Mouse (Mus musculus) liver, adult 2 months (tissue): ENCODE data around the gene Ppp2r3d. TPM values are rescaled to one million over a fixed set of nuclear protein-coding genes. Genes with fewer than 3 reads are reported as not detected.

ENCODE experiments used
- DNase-seq: peaks from one replicate; pipeline ENCODE4 v3.0.0-alpha.2; 2011; ENCODE audit warnings: low read depth, low spot score; ENCODE audit errors: extremely low read depth
- H3K27ac ChIP-seq: fragments of 200-500 bp; replicated peaks from 2 replicates; pipeline ENCODE4 v1.5.1; 2012; ENCODE audit warnings: low read depth, mild to moderate bottlenecking, control low read depth, inconsistent platforms, low read length; ENCODE audit not compliant: insufficient read depth
- H3K27me3 ChIP-seq: fragments of 200-500 bp; 2 replicates; pipeline ENCODE4 v1.6.1; 2012; ENCODE audit warnings: mild to moderate bottlenecking, moderate library complexity, low read length, inconsistent platforms; ENCODE audit not compliant: control insufficient read depth, insufficient read depth
- H3K36me3 ChIP-seq: fragments of 200-500 bp; 2 replicates; pipeline ENCODE4 v1.6.1; 2012; ENCODE audit warnings: low read length, inconsistent platforms; ENCODE audit not compliant: control insufficient read depth, insufficient read depth
- H3K4me1 ChIP-seq: fragments of 200-500 bp; 2 replicates; pipeline ENCODE4 v1.6.1; 2011; ENCODE audit warnings: low read length; ENCODE audit not compliant: control insufficient read depth, insufficient read depth
- H3K4me3 ChIP-seq: fragments of 200-500 bp; 2 replicates; pipeline ENCODE4 v1.5.1; 2011; ENCODE audit warnings: low read depth, mild to moderate bottlenecking, control low read depth, low read length, moderate library complexity; ENCODE audit not compliant: insufficient read depth
- H3K79me2 ChIP-seq: fragments of 200-500 bp; 2 replicates; pipeline ENCODE4 v1.6.1; 2012; ENCODE audit warnings: inconsistent platforms, mild to moderate bottlenecking, low read length, moderate library complexity; ENCODE audit not compliant: control insufficient read depth, insufficient read depth
- H3K9ac ChIP-seq: fragments of 200-500 bp; 2 replicates; pipeline ENCODE4 v1.6.1; 2012; ENCODE audit warnings: low read depth, mild to moderate bottlenecking, control low read depth, inconsistent platforms, low read length
- CTCF ChIP-seq: fragments of 200-500 bp; IDR thresholded peaks from 2 replicates; pipeline ENCODE4 v1.5.1; 2011; ENCODE audit warnings: low read depth, low read length, control low read depth
- POLR2A ChIP-seq: fragments of 200-500 bp; IDR thresholded peaks from 2 replicates; pipeline ENCODE4 v1.6.1; 2011; ENCODE audit warnings: low read length, control low read depth; ENCODE audit not compliant: insufficient read depth; ENCODE audit errors: extremely low read depth
- WGBS: fragments of 180-500 bp; shearing (Covaris S2); methylation state at CpG from one replicate; pipeline ENCODE4 v1.1.7; 2018; 5-methylcytosine and 5-hydroxymethylcytosine counted together
- polyA plus RNA-seq: library from polyadenylated mRNA; depleted of rRNA; stranded (reverse); fragments of >200 nt; gene quantifications from 2 replicates; pipeline ENCODE4 v1.2.3, GENCODE M21; 2012
- total RNA-seq: library from RNA; depleted of rRNA; stranded (reverse); fragments of >200 nt; gene quantifications from 2 replicates; pipeline ENCODE4 v1.2.3, GENCODE M21; 2014

Gene Ppp2r3d
- total and polyA plus RNA-seq, 2 experiments: 13.7 to 89.4 TPM

DNA sequence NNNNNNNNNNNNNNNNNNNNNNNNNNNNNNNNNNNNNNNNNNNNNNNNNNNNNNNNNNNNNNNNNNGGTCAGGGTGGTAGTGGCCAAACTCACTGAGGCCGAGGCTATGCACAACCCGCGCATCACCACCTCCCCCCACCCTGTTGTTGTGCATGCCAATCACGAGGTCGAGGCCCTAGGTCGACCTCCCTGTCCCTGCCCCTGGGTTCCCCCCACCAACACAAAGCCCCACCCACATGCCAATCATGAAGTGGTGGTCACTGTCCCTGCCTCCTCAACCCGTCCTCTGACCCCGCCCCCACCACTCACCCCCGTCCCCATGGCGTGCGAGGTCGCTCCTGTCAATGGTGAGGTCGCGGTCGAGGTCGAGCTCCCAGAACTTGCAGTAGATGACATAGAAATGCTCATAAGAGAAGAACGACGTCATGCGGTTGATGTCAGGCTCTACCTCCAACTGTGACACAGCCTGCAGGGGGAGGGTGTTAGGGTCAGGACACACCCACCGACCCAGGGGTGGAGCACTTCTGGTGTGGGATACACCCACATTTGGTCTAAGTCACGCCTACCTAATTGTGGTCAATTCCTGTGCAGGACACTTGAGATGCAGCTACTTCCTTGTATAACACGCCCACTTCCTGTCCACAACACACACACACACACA, 37.9 kb downstream of the Ppp2r3d start:
- Histone ChIP-seq H3K27me3 (0 out of 2 replicates have a peak, but pooled peaks cover 3% of the 10 kb centered on the region), H3K27ac (no peak overlapping the region), H3K79me2 (no peaks in the 10 kb centered on the region), H3K9ac (no peak overlapping the region), H3K4me3 (no peak overlapping the region), H3K36me3 (peaks cover 10% of the 10 kb centered on the region; the same call in 1 of the 2 replicates), H3K4me1 (no peaks in the 10 kb centered on the region)
- TF ChIP-seq POLR2A: no peak
- TF ChIP-seq CTCF: no peak
- WGBS: 97% methylated on average over 22 of the region's 22 CpGs
- DNase-seq: no peak

DNA sequence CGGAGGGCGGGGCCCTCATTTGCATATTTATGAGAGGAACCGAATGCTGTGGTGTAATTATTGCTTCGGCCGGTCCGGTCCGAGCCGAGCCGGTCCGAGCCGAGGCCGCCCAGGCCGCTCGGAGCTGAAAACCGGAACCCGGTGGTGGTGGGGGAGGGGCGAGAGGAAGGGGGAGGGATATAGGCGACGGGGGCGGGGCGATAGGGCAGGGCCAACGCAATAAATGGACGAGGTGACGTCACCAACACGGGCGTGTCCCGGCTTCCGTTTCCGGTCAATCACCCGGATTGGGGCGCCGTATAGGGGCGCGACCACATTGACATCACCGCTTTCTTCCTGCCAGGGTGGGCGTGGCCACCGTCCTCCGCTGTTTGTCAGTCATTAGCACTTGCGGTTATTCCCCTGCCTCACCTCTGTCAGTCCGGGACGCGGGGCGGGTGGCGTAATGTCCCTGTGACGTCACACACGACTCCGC, 51.2 kb downstream of the Ppp2r3d start:
- H3K9ac ChIP-seq: peak overlapping the region; percentile 75
- TF ChIP-seq CTCF (no peak), POLR2A (peak; percentile 41; the same call in 1 of the 2 replicates)

DNA sequence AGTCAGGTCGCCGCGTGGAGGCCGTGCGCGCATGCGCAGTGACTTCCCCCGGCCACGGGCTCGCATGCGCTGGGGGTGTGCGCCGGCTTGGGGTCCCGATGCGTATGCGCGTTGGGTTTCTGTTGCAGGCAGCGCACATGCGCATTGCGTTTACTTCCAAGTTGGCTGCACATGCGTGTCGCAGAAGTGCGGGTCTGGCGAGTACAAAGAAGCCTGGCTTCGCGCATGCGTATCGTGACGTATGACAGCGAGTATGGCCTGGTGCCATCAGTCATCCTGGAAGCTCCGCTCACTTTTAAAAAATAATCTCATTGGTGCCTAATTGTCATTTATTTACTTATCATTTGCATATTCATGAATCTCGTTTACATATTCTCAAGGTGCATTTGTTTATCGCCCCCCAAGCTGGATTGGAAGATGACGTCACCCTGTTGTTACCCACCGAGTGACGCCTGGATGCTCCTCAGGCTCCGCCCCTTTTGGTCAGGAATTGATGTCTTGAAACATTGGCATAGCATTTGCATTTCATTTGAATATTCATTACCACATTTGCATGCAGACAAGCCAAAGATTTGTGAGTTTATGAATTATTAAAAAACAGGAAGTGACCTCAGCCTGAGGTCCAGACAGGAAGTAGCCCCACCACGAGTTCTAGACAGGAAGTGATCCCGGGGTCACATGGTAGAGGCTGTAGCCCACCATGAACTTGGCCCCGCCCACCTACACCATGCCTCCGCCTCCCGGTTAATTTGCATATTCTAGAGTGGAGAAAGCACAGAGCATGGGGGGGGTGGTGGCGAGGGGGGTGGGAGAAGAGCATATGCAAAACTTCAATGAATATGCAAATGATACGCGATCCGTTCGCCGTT, 51.9 kb downstream of the Ppp2r3d start:
- Histone ChIP-seq H3K4me1 (no peaks in the 10 kb centered on the region), H3K27ac (peak overlapping the region; percentile 92), H3K36me3 (no peaks in the 10 kb centered on the region), H3K9ac (peak overlapping the region; percentile 79), H3K4me3 (peak overlapping the region; percentile 65), H3K27me3 (no peaks in the 10 kb centered on the region), H3K79me2 (no peaks in the 10 kb centered on the region)
- TF ChIP-seq CTCF: no peak
- no peak for TF ChIP-seq POLR2A
- WGBS: under 1% methylated on average over 48 of the region's 48 CpGs
- DNase-seq: peak; percentile 93

More for the DNA sequence above, 51.2 kb downstream of the Ppp2r3d start:
- Histone ChIP-seq H3K27ac (peak overlapping the region; percentile 92), H3K36me3 (no peaks in the 10 kb centered on the region), H3K4me3 (peak overlapping the region; percentile 65), H3K4me1 (no peaks in the 10 kb centered on the region), H3K27me3 (no peaks in the 10 kb centered on the region), H3K79me2 (no peaks in the 10 kb centered on the region)
- 0% methylated on average over 47 of the region's 47 CpGs for WGBS
- peak; percentile 73 for DNase-seq

GRCm38 (mm10) chr9:124424292-124424541, 52.5 kb downstream of the Ppp2r3d start:
- TF ChIP-seq POLR2A (no peak), CTCF (no peak)
- no peaks in the 10 kb centered on the region for H3K79me2 ChIP-seq
- under 1% methylated on average over 27 of the region's 27 CpGs for whole genome bisulfite sequencing
- H3K36me3 ChIP-seq: no peaks in the 10 kb centered on the region
- no peaks in the 10 kb centered on the region for H3K4me1 ChIP-seq
- peak overlapping the region; percentile 64 for H3K4me3 ChIP-seq
- no peaks in the 10 kb centered on the region for H3K27me3 ChIP-seq
- H3K27ac ChIP-seq: peak overlapping the region; percentile 92
- DNase-seq: no peak
- H3K9ac ChIP-seq: peak overlapping the region; percentile 79

GRCm38 (mm10) chr9:124423552-124424291, 53.0 kb downstream of the Ppp2r3d start:
- no peaks in the 10 kb centered on the region for H3K79me2 ChIP-seq
- no peaks in the 10 kb centered on the region for H3K27me3 ChIP-seq
- peak; percentile 98 for DNase-seq
- peak overlapping the region; percentile 92 for H3K27ac ChIP-seq
- TF ChIP-seq CTCF (no peak), POLR2A (0 out of 2 replicates have a peak, but pooled peaks have one; percentile 5)
- no peaks in the 10 kb centered on the region for H3K4me1 ChIP-seq
- no peaks in the 10 kb centered on the region for H3K36me3 ChIP-seq
- WGBS: under 1% methylated on average over 74 of the region's 74 CpGs
- peak overlapping the region; percentile 81 for H3K9ac ChIP-seq
- peak overlapping the region; percentile 64 for H3K4me3 ChIP-seq
